Mouse (Mus musculus): ENCODE measurements around the gene Mical2.

DNA sequence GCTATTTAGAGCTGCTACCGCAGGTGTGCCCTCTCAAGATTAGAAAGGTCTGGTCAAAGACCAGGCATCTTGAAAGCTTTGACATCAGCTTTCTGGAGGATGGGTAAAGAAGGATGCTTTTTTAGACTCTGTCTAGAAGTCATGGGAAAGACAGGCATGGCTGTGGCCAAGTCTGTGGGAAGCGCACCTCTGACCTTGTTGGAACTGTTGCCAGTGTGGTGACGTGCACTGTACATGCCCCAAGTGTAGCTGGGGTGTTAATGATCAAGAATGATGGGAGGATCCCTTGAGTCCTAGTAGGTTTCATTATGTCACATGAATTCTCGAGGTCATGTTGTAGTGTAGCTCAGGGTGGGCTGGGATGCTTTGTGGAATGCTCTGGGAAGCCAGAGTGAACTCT, 127.4 kb downstream of the Mical2 start:
- TF ChIP-seq POLR2A (IDR thresholded peaks at IDR 0.05; ENCODE audit: low read depth, low read length) = no peak
- no peak for TF ChIP-seq CTCF (conservative IDR thresholded peaks at IDR 0.05; ENCODE audit: insufficient read depth, insufficient read length, low read depth, low read length)
